In the genomic region with DNA sequence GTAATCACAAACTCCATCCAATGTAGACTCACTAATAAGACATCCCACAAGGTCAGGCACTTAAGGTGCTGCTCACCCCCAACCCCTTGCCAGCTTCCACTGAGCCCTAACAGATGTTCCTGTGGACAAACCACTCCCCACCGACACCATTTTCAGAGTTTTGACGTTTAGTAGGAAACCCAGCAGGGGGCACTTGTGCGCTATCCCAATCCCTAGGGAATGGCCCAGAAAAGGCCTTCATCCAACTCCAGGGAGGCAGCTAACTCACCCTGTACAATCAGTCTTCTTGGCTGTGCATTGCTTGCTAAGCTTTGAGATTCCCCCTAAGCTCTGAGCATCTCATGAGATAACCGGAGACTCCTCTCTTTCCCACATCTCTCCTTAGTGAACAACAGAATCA, we compare ENCODE assay signal across 8 mouse cellular contexts.
DNase-seq lines count a peak whose midpoint lies in the region; ATAC-seq and TF ChIP-seq lines count a peak whose summit lies in the region.

No protein-coding gene starts in this region.

- no peak for ATAC-seq in forebrain, embryonic 14.5 days
- ATAC-seq in forebrain, embryonic 16.5 days = no peak
- no peak for ATAC-seq in stomach, postnatal 0 days (ENCODE audit: low FRiP score, low TSS enrichment)
- ATAC-seq in midbrain, embryonic 15.5 days (replicated peaks) = no peak
- no peak for ATAC-seq in CD4-positive, CD25-positive, alpha-beta regulatory T cell, adult 4 months

- H3K4me3 ChIP-seq in forebrain, embryonic 14.5 days (ENCODE audit: low read depth, low read length) = no peak overlapping the region
- H3K4me3 ChIP-seq in forebrain, embryonic 16.5 days (replicated peaks; ENCODE audit: low read length) = no peak overlapping the region
- no peak overlapping the region for H3K4me3 ChIP-seq in stomach, postnatal 0 days (ENCODE audit: low read depth, low read length)
- H3K4me3 ChIP-seq in midbrain, embryonic 15.5 days = no peak overlapping the region

- no peak overlapping the region for H3K9ac ChIP-seq in forebrain, embryonic 14.5 days (ENCODE audit: low read length)
- H3K9ac ChIP-seq in forebrain, embryonic 16.5 days (replicated peaks; ENCODE audit: low read depth, low read length) = no peak overlapping the region
- H3K9ac ChIP-seq in stomach, postnatal 0 days (ENCODE audit: low read length) = no peak overlapping the region
- H3K9ac ChIP-seq in midbrain, embryonic 15.5 days = no peak overlapping the region

- TF ChIP-seq CTCF in stomach, postnatal 0 days (IDR thresholded peaks at IDR 0.05; ENCODE audit: low read depth) = peak; percentile 70

- H3K9me3 ChIP-seq in forebrain, embryonic 14.5 days (replicated peaks; ENCODE audit: control insufficient read depth, low read length) = no peaks in the 10 kb centered on the region
- H3K9me3 ChIP-seq in forebrain, embryonic 16.5 days (ENCODE audit: control insufficient read depth, low read length) = no peaks in the 10 kb centered on the region
- H3K9me3 ChIP-seq in stomach, postnatal 0 days (ENCODE audit: control insufficient read depth, low read length) = no peaks in the 10 kb centered on the region
- no peaks in the 10 kb centered on the region for H3K9me3 ChIP-seq in midbrain, embryonic 15.5 days

- H3K36me3 ChIP-seq in forebrain, embryonic 14.5 days (ENCODE audit: control insufficient read depth, insufficient read depth, low read length) = no peaks in the 10 kb centered on the region
- no peaks in the 10 kb centered on the region for H3K36me3 ChIP-seq in forebrain, embryonic 16.5 days (ENCODE audit: control insufficient read depth, insufficient read depth)
- no peaks in the 10 kb centered on the region for H3K36me3 ChIP-seq in stomach, postnatal 0 days (ENCODE audit: control insufficient read depth, insufficient read depth, low read length)
- H3K36me3 ChIP-seq in midbrain, embryonic 15.5 days (replicated peaks) = no peaks in the 10 kb centered on the region

- no peak overlapping the region for H3K4me2 ChIP-seq in forebrain, embryonic 14.5 days (ENCODE audit: low read length)
- no peak overlapping the region for H3K4me2 ChIP-seq in forebrain, embryonic 16.5 days (ENCODE audit: low read length)
- no peak overlapping the region for H3K4me2 ChIP-seq in stomach, postnatal 0 days (replicated peaks; ENCODE audit: low read depth)
- H3K4me2 ChIP-seq in midbrain, embryonic 15.5 days = no peak overlapping the region

- WGBS in forebrain, embryonic 14.5 days = 51% methylated on average over 4 of the region's 4 CpGs
- 49% methylated on average over 4 of the region's 4 CpGs for WGBS in forebrain, embryonic 16.5 days
- WGBS in stomach, postnatal 0 days = 49% methylated on average over 4 of the region's 4 CpGs
- 62% methylated on average over 4 of the region's 4 CpGs for WGBS in midbrain, embryonic 15.5 days

- DNase-seq in forebrain, embryonic 14.5 days (ENCODE audit: low spot score) = peak; percentile 46
- peak; percentile 70 for DNase-seq in testis, postnatal 10 days (ENCODE audit: low spot score)
- DNase-seq in testis, postnatal 14 days (ENCODE audit: low spot score) = no peak
- DNase-seq in layer of hippocampus, postnatal 10 days (ENCODE audit: low spot score in 2 of 2) = peak; percentile 61 to 63
- peak; percentile 24 for DNase-seq in stomach, postnatal 0 days (ENCODE audit: low spot score)

- H3K27ac ChIP-seq in forebrain, embryonic 14.5 days (ENCODE audit: low read depth, low read length) = no peak overlapping the region
- H3K27ac ChIP-seq in forebrain, embryonic 16.5 days (ENCODE audit: low read length) = no peak overlapping the region
- H3K27ac ChIP-seq in stomach, postnatal 0 days (replicated peaks) = no peak overlapping the region
- no peak overlapping the region for H3K27ac ChIP-seq in midbrain, embryonic 15.5 days

- H3K4me1 ChIP-seq in forebrain, embryonic 14.5 days (ENCODE audit: control insufficient read depth, insufficient read depth, low read length) = peaks cover 13% of the 10 kb centered on the region
- H3K4me1 ChIP-seq in forebrain, embryonic 16.5 days (replicated peaks; ENCODE audit: control insufficient read depth, insufficient read depth, low read length) = peaks cover 9% of the 10 kb centered on the region
- no peaks in the 10 kb centered on the region for H3K4me1 ChIP-seq in stomach, postnatal 0 days (replicated peaks; ENCODE audit: control insufficient read depth, insufficient read depth)
- peaks cover 10% of the 10 kb centered on the region for H3K4me1 ChIP-seq in midbrain, embryonic 15.5 days

- TF ChIP-seq EP300 in stomach, postnatal 0 days (optimal IDR thresholded peaks at IDR 0.05) = no peak

- H3K27me3 ChIP-seq in forebrain, embryonic 14.5 days (replicated peaks; ENCODE audit: control insufficient read depth, insufficient read depth, low read length) = no peaks in the 10 kb centered on the region
- no peaks in the 10 kb centered on the region for H3K27me3 ChIP-seq in forebrain, embryonic 16.5 days (replicated peaks; ENCODE audit: control insufficient read depth, insufficient read depth, low read length)
- H3K27me3 ChIP-seq in stomach, postnatal 0 days (ENCODE audit: control insufficient read depth, insufficient read depth, low read length) = no peaks in the 10 kb centered on the region
- H3K27me3 ChIP-seq in midbrain, embryonic 15.5 days (replicated peaks) = no peaks in the 10 kb centered on the region
